Mouse (Mus musculus) embryonic facial prominence, embryonic 14.5 days (tissue): ENCODE data around the gene Sema3f. TPM values are rescaled to one million over a fixed set of nuclear protein-coding genes. Genes with fewer than 3 reads are reported as not detected.

Experiments
- ATAC-seq: fragments of 200-750 bp; cut with Nextera tagmentation; 2 replicates; pipeline ENCODE4 v1.8.0; 2017; ENCODE audit warnings: low read depth, moderate number of reproducible peaks, moderate TSS enrichment
- DNase-seq: peaks from one replicate; pipeline ENCODE4 v3.0.0-alpha.2; 2015; ENCODE audit warnings: low spot score
- H3K27ac ChIP-seq: fragments of 300-500 bp; sonication (generic); replicated peaks from 2 replicates; pipeline ENCODE4 v1.5.1; 2014; ENCODE audit warnings: low read depth, mild to moderate bottlenecking, low read length, moderate library complexity
- H3K27me3 ChIP-seq: fragments of 300-500 bp; sonication (generic); replicated peaks from 2 replicates; pipeline ENCODE4 v1.6.1; 2014; ENCODE audit warnings: low read length; ENCODE audit not compliant: control insufficient read depth, insufficient read depth
- H3K36me3 ChIP-seq: fragments of 300-500 bp; sonication (generic); 2 replicates; pipeline ENCODE4 v1.6.1; 2014; ENCODE audit warnings: low read length, mixed read lengths; ENCODE audit not compliant: control insufficient read depth, insufficient read depth
- H3K4me1 ChIP-seq: fragments of 300-500 bp; sonication (generic); 2 replicates; pipeline ENCODE4 v1.6.1; 2014; ENCODE audit warnings: antibody characterized with exemption, low read length; ENCODE audit not compliant: control insufficient read depth, insufficient read depth
- H3K4me2 ChIP-seq: fragments of 300-500 bp; sonication (generic); 2 replicates; pipeline ENCODE4 v1.6.1; 2014; ENCODE audit warnings: low read depth, mild to moderate bottlenecking, low read length, moderate library complexity, mixed read lengths
- H3K4me3 ChIP-seq: fragments of 300-500 bp; sonication (generic); 2 replicates; pipeline ENCODE4 v1.5.1; 2014; ENCODE audit warnings: low read depth, mild to moderate bottlenecking, low read length
- H3K9ac ChIP-seq: fragments of 300-500 bp; sonication (generic); 2 replicates; pipeline ENCODE4 v1.6.1; 2014; ENCODE audit warnings: low read depth, mild to moderate bottlenecking, low read length, moderate library complexity, mixed read lengths
- H3K9me3 ChIP-seq: fragments of 300-500 bp; sonication (generic); 2 replicates; pipeline ENCODE4 v1.6.1; 2016; ENCODE audit warnings: low read length; ENCODE audit not compliant: control insufficient read depth
- WGBS: fragments of 180-500 bp; shearing (Covaris S2); extraction: QIAGEN DNeasy Blood & Tissue Kit; methylation state at CpG from one replicate; pipeline ENCODE4 v1.1.7; 2014; 5-methylcytosine and 5-hydroxymethylcytosine counted together
- polyA plus RNA-seq: library from polyadenylated mRNA; unstranded; fragments of >200 nt; fragmentation: Nextera tagmentation; extraction: Ambion mirVana; gene quantifications from 2 replicates; pipeline ENCODE4 v1.2.1, GENCODE M21; 2014

Sema3f gene
- polyA plus RNA-seq, 1 experiment from 2014 or later = 32.8 TPM

- no peak overlapping the region for H3K27ac ChIP-seq
- 20% methylated on average over 7 of the region's 7 CpGs for WGBS
- peaks cover 25% of the 10 kb centered on the region for H3K4me1 ChIP-seq
- H3K27me3 ChIP-seq = no peaks in the 10 kb centered on the region
- no peak overlapping the region for H3K9ac ChIP-seq
- peak; percentile 88 for DNase-seq
- no peak overlapping the region for H3K4me2 ChIP-seq
- no peak overlapping the region for H3K4me3 ChIP-seq
- peaks cover 47% of the 10 kb centered on the region for H3K36me3 ChIP-seq
- peak; percentile 61 for ATAC-seq
- no peaks in the 10 kb centered on the region for H3K9me3 ChIP-seq
These were observed 28.0 kb upstream of the Sema3f start for GRCm38 (mm10) chr9:107738020-107738840.

GRCm38 (mm10) chr9:107736185-107736485 lies 25.9 kb upstream of the Sema3f start:
- H3K9ac ChIP-seq = peak overlapping the region; percentile 48; the same call in 1 of the 2 replicates

GRCm38 (mm10) chr9:107735356-107736184 lies 25.3 kb upstream of the Sema3f start:
- H3K27ac ChIP-seq = peak overlapping the region; percentile 91
- H3K4me1 ChIP-seq = peaks cover 25% of the 10 kb centered on the region
- 5% methylated on average over 15 of the region's 17 CpGs for WGBS
- H3K4me3 ChIP-seq = peak overlapping the region; percentile 23
- peak overlapping the region; percentile 48; the same call in 1 of the 2 replicates for H3K9ac ChIP-seq
- H3K27me3 ChIP-seq = no peaks in the 10 kb centered on the region
- peak; percentile 23 for ATAC-seq
- DNase-seq = peak; percentile 77
- H3K36me3 ChIP-seq = peaks cover 21% of the 10 kb centered on the region
- H3K4me2 ChIP-seq = peak overlapping the region; percentile 53
- no peaks in the 10 kb centered on the region for H3K9me3 ChIP-seq

More at GRCm38 (mm10) chr9:107736185-107736485, 25.9 kb upstream of the Sema3f start:
- peak overlapping the region; percentile 91 for H3K27ac ChIP-seq
- H3K4me3 ChIP-seq = peak overlapping the region; percentile 23
- H3K4me1 ChIP-seq = peaks cover 25% of the 10 kb centered on the region
- WGBS = 0% methylated on average over 7 of the region's 7 CpGs
- H3K36me3 ChIP-seq = peaks cover 26% of the 10 kb centered on the region
- no peaks in the 10 kb centered on the region for H3K27me3 ChIP-seq
- DNase-seq (peak; percentile 85), ATAC-seq (peak; percentile 70)
- H3K9me3 ChIP-seq = no peaks in the 10 kb centered on the region
- peak overlapping the region; percentile 53 for H3K4me2 ChIP-seq

- Histone ChIP-seq H3K4me1 (peaks cover 33% of the 10 kb centered on the region), H3K27ac (peak overlapping the region; percentile 91), H3K4me2 (0 out of 2 replicates have a peak overlapping the region, but pooled peaks have one; percentile 53), H3K9me3 (no peaks in the 10 kb centered on the region), H3K9ac (no peak overlapping the region), H3K36me3 (peaks cover 11% of the 10 kb centered on the region), H3K4me3 (no peak overlapping the region), H3K27me3 (no peaks in the 10 kb centered on the region)
- no peak for DNase-seq
- no peak for ATAC-seq
- WGBS = 33% methylated on average over 7 of the region's 7 CpGs
These were observed 24.3 kb upstream of the Sema3f start for GRCm38 (mm10) chr9:107734567-107734971.

- ATAC-seq (no peak), DNase-seq (no peak)
- no peaks in the 10 kb centered on the region for H3K27me3 ChIP-seq
- H3K9ac ChIP-seq = no peak overlapping the region
- H3K9me3 ChIP-seq = no peaks in the 10 kb centered on the region
- peaks cover 36% of the 10 kb centered on the region for H3K4me1 ChIP-seq
- 33% methylated on average over 3 of the region's 3 CpGs for WGBS
- no peak overlapping the region for H3K4me3 ChIP-seq
- H3K27ac ChIP-seq = no peak overlapping the region
- H3K36me3 ChIP-seq = no peaks in the 10 kb centered on the region
- H3K4me2 ChIP-seq = no peak overlapping the region
These were observed 19.4 kb upstream of the Sema3f start for GRCm38 (mm10) chr9:107729709-107730108.

- H3K27ac ChIP-seq = no peak overlapping the region
- no peaks in the 10 kb centered on the region for H3K36me3 ChIP-seq
- peaks cover 36% of the 10 kb centered on the region for H3K4me1 ChIP-seq
- DNase-seq (no peak), ATAC-seq (no peak)
- H3K9ac ChIP-seq = 0 out of 2 replicates have a peak overlapping the region, but pooled peaks have one; percentile 11
- 68% methylated on average over 6 of the region's 6 CpGs for WGBS
- H3K4me2 ChIP-seq = no peak overlapping the region
- H3K27me3 ChIP-seq = no peaks in the 10 kb centered on the region
- no peaks in the 10 kb centered on the region for H3K9me3 ChIP-seq
- H3K4me3 ChIP-seq = no peak overlapping the region
These were observed 18.8 kb upstream of the Sema3f start for GRCm38 (mm10) chr9:107728919-107729670.

- Histone ChIP-seq H3K4me1 (peaks cover 57% of the 10 kb centered on the region), H3K36me3 (no peaks in the 10 kb centered on the region), H3K4me3 (no peak overlapping the region), H3K9me3 (no peaks in the 10 kb centered on the region), H3K9ac (no peak overlapping the region), H3K27me3 (no peaks in the 10 kb centered on the region), H3K4me2 (no peak overlapping the region), H3K27ac (peak overlapping the region; percentile 62)
- DNase-seq (peak; percentile 83), ATAC-seq (peak; percentile 45)
- 46% methylated on average over 3 of the region's 3 CpGs for WGBS
These were observed 16.8 kb upstream of the Sema3f start for GRCm38 (mm10) chr9:107727041-107727440.

GRCm38 (mm10) chr9:107724796-107725195 lies 14.5 kb upstream of the Sema3f start:
- ATAC-seq = no peak
- no peaks in the 10 kb centered on the region for H3K27me3 ChIP-seq
- H3K4me1 ChIP-seq = peaks cover 55% of the 10 kb centered on the region
- 86% methylated on average over 1 of the region's 1 CpGs for WGBS
- H3K4me3 ChIP-seq = no peak overlapping the region
- DNase-seq = no peak
- peak overlapping the region; percentile 71 for H3K27ac ChIP-seq
- no peaks in the 10 kb centered on the region for H3K36me3 ChIP-seq
- no peak overlapping the region for H3K9ac ChIP-seq
- H3K4me2 ChIP-seq = no peak overlapping the region
- H3K9me3 ChIP-seq = no peaks in the 10 kb centered on the region
